ENCODE assay signal across 8 mouse cellular contexts in the genomic region with DNA sequence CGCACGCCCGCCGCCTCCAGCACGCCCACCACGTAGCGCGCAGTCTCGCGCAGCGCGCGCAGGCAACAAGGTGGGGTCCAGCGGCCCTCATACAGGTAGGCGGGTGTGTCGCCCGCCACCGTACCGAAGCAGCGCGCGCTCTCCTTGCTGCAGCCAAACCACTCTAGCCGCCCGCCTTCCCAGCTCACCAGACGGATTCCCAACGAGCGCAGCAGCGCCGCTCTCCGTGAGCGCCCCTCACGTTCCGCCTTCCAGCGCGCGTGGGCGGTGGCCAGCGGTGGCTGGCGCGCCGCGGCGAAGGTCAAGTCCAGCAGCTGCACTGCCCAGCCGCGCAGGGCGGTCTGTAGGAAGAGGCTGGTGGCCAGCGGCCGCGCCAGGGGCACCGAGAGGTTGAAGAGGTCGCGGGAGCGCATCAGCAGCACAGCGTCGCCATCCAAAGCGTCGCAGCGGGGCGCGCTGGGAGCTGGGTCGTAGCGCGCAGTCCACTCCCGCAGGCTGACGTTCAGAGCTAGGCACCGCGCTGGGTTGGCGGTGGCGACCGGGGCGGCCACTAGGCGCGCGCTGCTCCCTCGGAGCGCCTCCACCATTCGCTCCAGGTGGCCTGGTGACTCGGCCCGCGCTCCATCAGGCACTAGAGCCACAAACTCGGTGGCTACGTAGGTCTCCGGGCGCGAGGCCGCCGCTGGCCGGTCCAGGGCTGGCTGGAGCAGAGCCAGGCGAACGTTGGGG. TPM values are rescaled to one million over a fixed set of nuclear protein-coding genes. Genes with fewer than 3 reads are reported as not detected.
DNase-seq lines count a peak whose midpoint lies in the region; ATAC-seq and TF ChIP-seq lines count a peak whose summit lies in the region.

No protein-coding gene starts in this region.

- WGBS in kidney, embryonic 15.5 days = 11% methylated on average over 90 of the region's 90 CpGs
- WGBS in hindbrain, postnatal 0 days = 10% methylated on average over 80 of the region's 90 CpGs
- WGBS in midbrain, embryonic 11.5 days = 2% methylated on average over 90 of the region's 90 CpGs

- peak overlapping the region; percentile 47 for H3K4me3 ChIP-seq in kidney, embryonic 15.5 days (replicated peaks)
- peak overlapping the region; percentile 42 for H3K4me3 ChIP-seq in hindbrain, postnatal 0 days (ENCODE audit: low read length)
- peak overlapping the region; percentile 34 for H3K4me3 ChIP-seq in midbrain, embryonic 11.5 days (ENCODE audit: low read depth, low read length)

- peaks cover 36% of the 10 kb centered on the region for H3K4me1 ChIP-seq in kidney, embryonic 15.5 days
- H3K4me1 ChIP-seq in hindbrain, postnatal 0 days (ENCODE audit: insufficient read depth, low read length) = no peaks in the 10 kb centered on the region
- peaks cover 24% of the 10 kb centered on the region for H3K4me1 ChIP-seq in midbrain, embryonic 11.5 days (ENCODE audit: control insufficient read depth, insufficient read depth, low read length)

- H3K4me2 ChIP-seq in kidney, embryonic 15.5 days = peak overlapping the region; percentile 92
- H3K4me2 ChIP-seq in hindbrain, postnatal 0 days (ENCODE audit: low read depth, low read length) = peak overlapping the region; percentile 64
- peak overlapping the region; percentile 59 for H3K4me2 ChIP-seq in midbrain, embryonic 11.5 days

- H3K36me3 ChIP-seq in kidney, embryonic 15.5 days = peaks cover 51% of the 10 kb centered on the region
- 0 out of 2 replicates have a peak, but pooled peaks cover 2% of the 10 kb centered on the region for H3K36me3 ChIP-seq in hindbrain, postnatal 0 days (ENCODE audit: insufficient read depth, low read length)
- H3K36me3 ChIP-seq in midbrain, embryonic 11.5 days (ENCODE audit: control insufficient read depth, insufficient read depth, low read length) = peaks cover 3% of the 10 kb centered on the region; the same call in 1 of the 2 replicates

- peaks cover 30% of the 10 kb centered on the region for H3K27me3 ChIP-seq in kidney, embryonic 15.5 days
- no peaks in the 10 kb centered on the region for H3K27me3 ChIP-seq in hindbrain, postnatal 0 days (ENCODE audit: insufficient read depth, low read length)
- H3K27me3 ChIP-seq in midbrain, embryonic 11.5 days (ENCODE audit: control insufficient read depth, insufficient read depth, low read length) = peaks cover 29% of the 10 kb centered on the region

- DNase-seq in kidney, adult 18-20 months = no peak
- peak; percentile 42 for DNase-seq in adrenal gland, postnatal 10 days
- peak; percentile 32 for DNase-seq in embryo, embryonic 11.5 days (ENCODE audit: low read depth, low spot score)
- peak; percentile 78 for DNase-seq in hindbrain, postnatal 0 days (ENCODE audit: low spot score)
- DNase-seq in midbrain, embryonic 11.5 days (ENCODE audit: low spot score, missing footprints) = peak; percentile 92
- DNase-seq in testis, postnatal 10 days (ENCODE audit: low spot score) = peak; percentile 75
- no peak for DNase-seq in urinary bladder, postnatal 36 days (ENCODE audit: low spot score in 2 of 2)

- H3K27ac ChIP-seq in kidney, embryonic 15.5 days = no peak overlapping the region
- peak overlapping the region; percentile 85 for H3K27ac ChIP-seq in hindbrain, postnatal 0 days
- H3K27ac ChIP-seq in midbrain, embryonic 11.5 days (ENCODE audit: low read depth, low read length) = peak overlapping the region; percentile 35; the same call in 1 of the 2 replicates

- ATAC-seq in kidney, embryonic 15.5 days (replicated peaks; ENCODE audit: low FRiP score) = peak; percentile 63
- ATAC-seq in hindbrain, postnatal 0 days = peak; percentile 52
- ATAC-seq in midbrain, embryonic 11.5 days (ENCODE audit: low FRiP score) = peak; percentile 41; the same call in 1 of the 2 replicates

- no peaks in the 10 kb centered on the region for H3K9me3 ChIP-seq in kidney, embryonic 15.5 days (replicated peaks)
- no peaks in the 10 kb centered on the region for H3K9me3 ChIP-seq in hindbrain, postnatal 0 days (ENCODE audit: low read length)
- H3K9me3 ChIP-seq in midbrain, embryonic 11.5 days (ENCODE audit: control insufficient read depth, low read length) = no peaks in the 10 kb centered on the region

- TF ChIP-seq CTCF in hindbrain, postnatal 0 days (IDR thresholded peaks at IDR 0.05; ENCODE audit: low read depth) = peak; percentile 23; the same call in 1 of the 2 replicates

- peak overlapping the region; percentile 25; the same call in 1 of the 2 replicates for H3K9ac ChIP-seq in kidney, embryonic 15.5 days
- H3K9ac ChIP-seq in hindbrain, postnatal 0 days (replicated peaks; ENCODE audit: low read length) = peak overlapping the region; percentile 58
- H3K9ac ChIP-seq in midbrain, embryonic 11.5 days (ENCODE audit: low read length) = peak overlapping the region; percentile 45

RNA-seq across cellular contexts. Expression of a gene that starts 4.6 kb away (rescaled TPM):
- polyA plus RNA-seq in kidney, embryonic 15.5 days (2015; fragmentation: Nextera tagmentation; extraction: Ambion mirVana) = 91.5 and 99.8 TPM in 2 replicates
- total RNA-seq in adrenal gland, postnatal 10 days (2021) = 10 to 100 TPM; 63.8 to 72.8 TPM
- total RNA-seq in hindbrain, postnatal 0 days (2014; rRNA removed) = 234 and 248 TPM in 2 replicates
- polyA plus RNA-seq in hindbrain, postnatal 0 days (2015; fragmentation: Nextera tagmentation; extraction: Ambion mirVana) = 128 and 141 TPM in 2 replicates
- polyA plus RNA-seq in midbrain, embryonic 11.5 days (2014; fragmentation: Nextera tagmentation; extraction: Ambion mirVana) = 111 and 115 TPM in 2 replicates

RNA-seq across cellular contexts. Expression of a gene that starts 5.4 kb away (rescaled TPM):
- polyA plus RNA-seq in kidney, embryonic 15.5 days (2015; fragmentation: Nextera tagmentation; extraction: Ambion mirVana) = 32.0 and 34.1 TPM in 2 replicates
- 10 to 100 TPM; 22.4 to 22.6 TPM for total RNA-seq in adrenal gland, postnatal 10 days (2021)
- 63.1 and 73.8 TPM in 2 replicates for total RNA-seq in hindbrain, postnatal 0 days (2014; rRNA removed)
- polyA plus RNA-seq in hindbrain, postnatal 0 days (2015; fragmentation: Nextera tagmentation; extraction: Ambion mirVana) = 45.2 and 45.4 TPM in 2 replicates
- 24.3 and 25.9 TPM in 2 replicates for polyA plus RNA-seq in midbrain, embryonic 11.5 days (2014; fragmentation: Nextera tagmentation; extraction: Ambion mirVana)

RNA-seq across cellular contexts. Expression of a gene that starts 29.9 kb away (rescaled TPM):
- 46.9 and 48.6 TPM in 2 replicates for polyA plus RNA-seq in kidney, embryonic 15.5 days (2015; fragmentation: Nextera tagmentation; extraction: Ambion mirVana)
- total RNA-seq in adrenal gland, postnatal 10 days (2021) = 100 to 1,000 TPM; 108 to 109 TPM
- total RNA-seq in hindbrain, postnatal 0 days (2014; rRNA removed) = 18.1 and 19.2 TPM in 2 replicates
- polyA plus RNA-seq in hindbrain, postnatal 0 days (2015; fragmentation: Nextera tagmentation; extraction: Ambion mirVana) = 9.5 and 9.7 TPM in 2 replicates
- polyA plus RNA-seq in midbrain, embryonic 11.5 days (2014; fragmentation: Nextera tagmentation; extraction: Ambion mirVana) = 20.7 and 23.2 TPM in 2 replicates

RNA-seq across cellular contexts. Expression of a gene that starts 31.6 kb away (rescaled TPM):
- polyA plus RNA-seq in kidney, embryonic 15.5 days (2015; fragmentation: Nextera tagmentation; extraction: Ambion mirVana) = 14.6 and 17.7 TPM in 2 replicates
- 10 to 100 TPM; 22.2 to 27.2 TPM for total RNA-seq in adrenal gland, postnatal 10 days (2021)
- total RNA-seq in hindbrain, postnatal 0 days (2014; rRNA removed) = 4.3 and 5.4 TPM in 2 replicates
- 4.3 and 4.8 TPM in 2 replicates for polyA plus RNA-seq in hindbrain, postnatal 0 days (2015; fragmentation: Nextera tagmentation; extraction: Ambion mirVana)
- 9.2 and 10.3 TPM in 2 replicates for polyA plus RNA-seq in midbrain, embryonic 11.5 days (2014; fragmentation: Nextera tagmentation; extraction: Ambion mirVana)

Comparison
In these comparisons a context has a peak if more than half of its experiments do, and no peak if none do; other contexts are left out.
1. DNase-seq: peak in adrenal gland, postnatal 10 days (single experiment), embryo, embryonic 11.5 days (single experiment), hindbrain, postnatal 0 days (single experiment), midbrain, embryonic 11.5 days (single experiment) and testis, postnatal 10 days (single experiment); none in kidney, adult 18-20 months (single experiment) and urinary bladder, postnatal 36 days (0 of 2).
2. Peak in every context shown above with its lines, with median percentiles within 50 percentile points of each other: ATAC-seq, H3K4me2 ChIP-seq, H3K4me3 ChIP-seq and H3K9ac ChIP-seq.